Mouse (Mus musculus) stomach, adult 2 months (tissue): ENCODE data around the gene Pqbp1. TPM values are rescaled to one million over a fixed set of nuclear protein-coding genes. Genes with fewer than 3 reads are reported as not detected.

ENCODE experiments used
- polyA plus RNA-seq: library from polyadenylated mRNA; depleted of rRNA; stranded (reverse); fragments of >200 nt; gene quantifications from 2 replicates; pipeline ENCODE4 v1.2.3, GENCODE M21; 2012; rRNA removed

The Pqbp1 gene
- 27.2 and 28.7 TPM in 2 replicates for polyA plus RNA-seq

GRCm38 (mm10) chrX:7898880-7899874, at the start of gene Pqbp1, which contains the start of gene Timm17b:
Pqbp1 (minus strand) TSS chrX:7899269.
Timm17b (plus strand) TSS chrX:7899357.

GRCm38 (mm10) chrX:7947108-7947899, 48.2 kb upstream of the Pqbp1 start, which contains the start of gene Hdac6:
Hdac6 (minus strand) TSS chrX:7947889.

GRCm38 (mm10) chrX:7928270-7928790, 29.3 kb upstream of the Pqbp1 start, which contains the start of gene Eras:
Eras (minus strand) TSS chrX:7928607.

GRCm38 (mm10) chrX:7919601-7920383, 20.7 kb upstream of the Pqbp1 start, which contains the start of gene Pcsk1n:
Pcsk1n (plus strand) TSS chrX:7919822.

GRCm38 (mm10) chrX:7909242-7909641, 10.2 kb upstream of the Pqbp1 start, which contains the start of gene Gm10490:
Gm10490 (plus strand) TSS chrX:7909542.

GRCm38 (mm10) chrX:7907735-7908134, 8.7 kb upstream of the Pqbp1 start, which contains the start of gene Gm10491:
Gm10491 (minus strand) TSS chrX:7907835.

GRCm38 (mm10) chrX:7883841-7884567, 15.1 kb downstream of the Pqbp1 start, which contains the start of gene Slc35a2:
Slc35a2 (plus strand) TSS chrX:7884028.

GRCm38 (mm10) chrX:7878007-7878419, 21.1 kb downstream of the Pqbp1 start, which contains the start of gene Pim2:
Pim2 (plus strand) TSS chrX:7878262.

Other genes starting within 250 kb of the Pqbp1 start
- gene Prickle3, start 242.0 kb downstream of the Pqbp1 start, polyA plus RNA-seq = 26.6 and 28.9 TPM in 2 replicates
- gene Plp2, start 227.9 kb downstream of the Pqbp1 start, polyA plus RNA-seq = 137 and 146 TPM in 2 replicates
- gene Magix, start 218.0 kb downstream of the Pqbp1 start, polyA plus RNA-seq = 6.1 and 6.6 TPM in 2 replicates
- gene Gpkow, start 202.1 kb downstream of the Pqbp1 start, polyA plus RNA-seq = 0.92 and 1.5 TPM in 2 replicates
- gene Wdr45, start 184.9 kb downstream of the Pqbp1 start, polyA plus RNA-seq = 18.3 and 20.3 TPM in 2 replicates
- 0.22 TPM in 1 of 2 replicates, not detected in the other for gene Gm45208, start 177.0 kb downstream of the Pqbp1 start, polyA plus RNA-seq
- gene Praf2, start 170.8 kb downstream of the Pqbp1 start, polyA plus RNA-seq = 30.1 and 36.8 TPM in 2 replicates
- gene Ccdc120, start 148.4 kb downstream of the Pqbp1 start, polyA plus RNA-seq = 20.8 and 24.6 TPM in 2 replicates
- 13.1 and 13.4 TPM in 2 replicates for gene Tfe3, start 136.7 kb downstream of the Pqbp1 start, polyA plus RNA-seq
- gene Gripap1, start 109.5 kb downstream of the Pqbp1 start, polyA plus RNA-seq = 6.6 and 7.6 TPM in 2 replicates
- 0.38 and 0.56 TPM in 2 replicates for gene Kcnd1, start 77.0 kb downstream of the Pqbp1 start, polyA plus RNA-seq
- 21.1 and 23.3 TPM in 2 replicates for gene Otud5, start 57.9 kb downstream of the Pqbp1 start, polyA plus RNA-seq
- gene Pim2, start 21.0 kb downstream of the Pqbp1 start, polyA plus RNA-seq = 7.4 and 8.8 TPM in 2 replicates
- gene Slc35a2, start 15.2 kb downstream of the Pqbp1 start, polyA plus RNA-seq = 74.9 and 99.5 TPM in 2 replicates
- 23.5 and 30.2 TPM in 2 replicates for gene Timm17b, start 88 bp upstream of the Pqbp1 start, polyA plus RNA-seq
- gene Gm10491, start 8.6 kb upstream of the Pqbp1 start, polyA plus RNA-seq = not detected in 2 replicates
- not detected in 2 replicates for gene Gm10490, start 10.3 kb upstream of the Pqbp1 start, polyA plus RNA-seq
- 15.1 and 39.9 TPM in 2 replicates for gene Pcsk1n, start 20.6 kb upstream of the Pqbp1 start, polyA plus RNA-seq
- gene Eras, start 29.3 kb upstream of the Pqbp1 start, polyA plus RNA-seq = not detected in 2 replicates
- gene Hdac6, start 48.6 kb upstream of the Pqbp1 start, polyA plus RNA-seq = 7.3 and 10.8 TPM in 2 replicates
- gene Gata1, start 78.8 kb upstream of the Pqbp1 start, polyA plus RNA-seq = 0.40 and 0.71 TPM in 2 replicates
- 1.6 and 1.7 TPM in 2 replicates for gene Glod5, start 119.2 kb upstream of the Pqbp1 start, polyA plus RNA-seq
- 2.3 and 2.6 TPM in 2 replicates for gene Suv39h1, start 175.5 kb upstream of the Pqbp1 start, polyA plus RNA-seq
- gene Was, start 191.2 kb upstream of the Pqbp1 start, polyA plus RNA-seq = 1.1 and 1.2 TPM in 2 replicates
- gene Wdr13, start 233.6 kb upstream of the Pqbp1 start, polyA plus RNA-seq = 65.3 and 68.4 TPM in 2 replicates
- gene Rbm3, start 246.6 kb upstream of the Pqbp1 start, polyA plus RNA-seq = 14.2 and 17.6 TPM in 2 replicates